In genomic region chr1:79944231-79944630, GRCm38 (mm10) we compare ENCODE assay signal across 27 mouse cellular contexts.
DNase-seq lines count a peak whose midpoint lies in the region; ATAC-seq and TF ChIP-seq lines count a peak whose summit lies in the region.
"Had no signal": no experiment of that assay in that cellular context is flagged by ENCODE, and none has a peak within 500 bp of the region (broad histone marks: within the 10 kb centered on the region; RNA-seq: fewer than 3 reads in every experiment).

No protein-coding gene starts in this region.

- no peak for TF ChIP-seq CTCF in lung, embryonic 14.5 days (IDR thresholded peaks at IDR 0.05; ENCODE audit: low read depth)
- TF ChIP-seq CTCF in lung, adult 2 months (IDR thresholded peaks at IDR 0.05; ENCODE audit: insufficient read depth, low read length), result no peak

- no peak overlapping the region for H3K9ac ChIP-seq in heart, embryonic 11.5 days (ENCODE audit: low read depth, low read length)
- no peak overlapping the region for H3K9ac ChIP-seq in lung, embryonic 14.5 days
- H3K9ac ChIP-seq: embryonic facial prominence, embryonic 13.5 days; forebrain, embryonic 12.5 days; forebrain, embryonic 15.5 days; hindbrain, embryonic 14.5 days had no signal

- WGBS in heart, embryonic 11.5 days (ENCODE audit: insufficient replicate concordance), result 69% methylated on average over 4 of the region's 4 CpGs
- WGBS in lung, embryonic 14.5 days, result 63% methylated on average over 4 of the region's 4 CpGs
- WGBS in lung, adult 2 months, result 40% methylated on average over 4 of the region's 4 CpGs

- no peaks in the 10 kb centered on the region for H3K4me1 ChIP-seq in heart, embryonic 11.5 days (ENCODE audit: control insufficient read depth, insufficient read depth, low read length)
- H3K4me1 ChIP-seq in lung, embryonic 14.5 days (ENCODE audit: insufficient read depth), result no peaks in the 10 kb centered on the region
- H3K4me1 ChIP-seq in lung, adult 2 months (ENCODE audit: control insufficient read depth, insufficient read depth, low read length), result no peaks in the 10 kb centered on the region
- H3K4me1 ChIP-seq: embryonic facial prominence, embryonic 10.5 days; embryonic facial prominence, embryonic 13.5 days; forebrain, embryonic 12.5 days; forebrain, embryonic 15.5 days had no signal

- no peak for ATAC-seq in heart, embryonic 11.5 days (replicated peaks; ENCODE audit: insufficient number of reproducible peaks, low FRiP score, low TSS enrichment)
- no peak for ATAC-seq in lung, embryonic 14.5 days (ENCODE audit: insufficient read depth)
- ATAC-seq: activated CD4-positive, CD25-positive, alpha-beta regulatory T cell, adult 4 months; forebrain, embryonic 15.5 days; hindbrain, postnatal 0 days; inflammation-experienced regulatory T-cells, adult 6 months had no signal

- DNase-seq in gastrocnemius, adult 18-20 months (ENCODE audit: low spot score), result peak; percentile 13
- DNase-seq in gastrocnemius, adult 8-10 months (ENCODE audit: low spot score in 2 of 2), result no peak
- peak; percentile 35 for DNase-seq in heart, adult 8-10 months (ENCODE audit: low spot score)
- peak; percentile 22 for DNase-seq in kidney, adult 9 months
- DNase-seq in kidney, adult 11 months, result no peak
- peak; percentile 37 for DNase-seq in lung, embryonic 14.5 days
- DNase-seq in lung, adult 2 months, result no peak
- DNase-seq: adrenal gland, adult 8-10 months; adrenal gland, postnatal 25 days; cerebellum, adult 11-12 months; cerebellum, adult 8-10 months; cerebellum, postnatal 10 days; cerebellum, postnatal 36 days; embryo, embryonic 11 days; gastrocnemius, postnatal 14 days; heart, adult 2 months; heart, postnatal 36 days had no signal

- H3K27me3 ChIP-seq in heart, embryonic 11.5 days (ENCODE audit: control insufficient read depth, insufficient read depth, low read length), result no peaks in the 10 kb centered on the region
- H3K27me3 ChIP-seq in lung, embryonic 14.5 days (ENCODE audit: insufficient read depth, low read length), result no peaks in the 10 kb centered on the region
- H3K27me3 ChIP-seq: embryonic facial prominence, embryonic 13.5 days; forebrain, embryonic 12.5 days; forebrain, embryonic 15.5 days had no signal

- no peak overlapping the region for H3K4me3 ChIP-seq in heart, embryonic 11.5 days (ENCODE audit: low read depth, low read length)
- no peak overlapping the region for H3K4me3 ChIP-seq in lung, embryonic 14.5 days (ENCODE audit: low read depth, low read length)
- no peak overlapping the region for H3K4me3 ChIP-seq in lung, adult 2 months (replicated peaks; ENCODE audit: extremely low read depth, low read depth, low read length)
- H3K4me3 ChIP-seq: embryonic facial prominence, embryonic 10.5 days; embryonic facial prominence, embryonic 13.5 days; erythroblast, embryonic 14.5 days; forebrain, embryonic 12.5 days; forebrain, embryonic 15.5 days; heart, adult 2 months had no signal

- H3K36me3 ChIP-seq in heart, embryonic 11.5 days (ENCODE audit: control insufficient read depth, insufficient read depth, low read length), result no peaks in the 10 kb centered on the region
- no peaks in the 10 kb centered on the region for H3K36me3 ChIP-seq in lung, embryonic 14.5 days (ENCODE audit: insufficient read depth)
- H3K36me3 ChIP-seq: embryonic facial prominence, embryonic 10.5 days; embryonic facial prominence, embryonic 13.5 days; forebrain, embryonic 12.5 days; forebrain, embryonic 15.5 days had no signal

- no peak overlapping the region for H3K4me2 ChIP-seq in heart, embryonic 11.5 days
- H3K4me2 ChIP-seq in lung, embryonic 14.5 days, result no peak overlapping the region
- H3K4me2 ChIP-seq: embryonic facial prominence, embryonic 13.5 days; forebrain, embryonic 12.5 days; forebrain, embryonic 15.5 days; hindbrain, embryonic 14.5 days had no signal

- no peaks in the 10 kb centered on the region for H3K9me3 ChIP-seq in heart, embryonic 11.5 days (replicated peaks; ENCODE audit: control insufficient read depth, low read length)
- no peaks in the 10 kb centered on the region for H3K9me3 ChIP-seq in lung, embryonic 14.5 days (ENCODE audit: low read depth, low read length)
- H3K9me3 ChIP-seq: embryonic facial prominence, embryonic 10.5 days; embryonic facial prominence, embryonic 13.5 days; forebrain, embryonic 12.5 days; forebrain, embryonic 15.5 days had no signal

- TF ChIP-seq POLR2A in lung, adult 2 months (IDR thresholded peaks at IDR 0.05; ENCODE audit: borderline replicate concordance, extremely low read depth, low read depth, low read length), result no peak

- H3K27ac ChIP-seq in heart, embryonic 11.5 days (ENCODE audit: low read depth, low read length), result no peak overlapping the region
- H3K27ac ChIP-seq in lung, embryonic 14.5 days (ENCODE audit: low read depth), result no peak overlapping the region
- H3K27ac ChIP-seq: embryonic facial prominence, embryonic 10.5 days; embryonic facial prominence, embryonic 13.5 days; forebrain, embryonic 12.5 days; forebrain, embryonic 15.5 days; heart, adult 2 months; hindbrain, embryonic 14.5 days; hindbrain, postnatal 0 days had no signal

Comparison
In these comparisons a context has a peak if more than half of its experiments do, and no peak if none do; other contexts are left out.
1. DNase-seq: peak in gastrocnemius, adult 18-20 months (single experiment), heart, adult 8-10 months (single experiment), kidney, adult 9 months (single experiment) and lung, embryonic 14.5 days (single experiment); none in gastrocnemius, adult 8-10 months (0 of 2), kidney, adult 11 months (single experiment) and lung, adult 2 months (single experiment).